Mouse (Mus musculus) small intestine, adult 2 months (tissue): ENCODE data around the gene Gm14548. TPM values are rescaled to one million over a fixed set of nuclear protein-coding genes. Genes with fewer than 3 reads are reported as not detected.
"Not testable (repeated sequence)": the region's sequence is repeated elsewhere in the genome, so short reads cannot be mapped to it uniquely, and the experiment has no call there.

Experiments used
- H3K27ac ChIP-seq: fragments of 200-500 bp; 2 replicates; pipeline ENCODE4 v1.5.1; 2012; ENCODE audit warnings: low read depth, low read length, control low read depth, inconsistent platforms; ENCODE audit not compliant: insufficient read depth
- H3K27me3 ChIP-seq: fragments of 200-500 bp; 2 replicates; pipeline ENCODE4 v1.6.1; 2012; ENCODE audit warnings: mild to moderate bottlenecking, moderate library complexity, low read length, inconsistent platforms; ENCODE audit not compliant: control insufficient read depth, insufficient read depth
- H3K36me3 ChIP-seq: fragments of 200-500 bp; 2 replicates; pipeline ENCODE4 v1.6.1; 2012; ENCODE audit warnings: mild to moderate bottlenecking, low read length, control low read depth, inconsistent platforms; ENCODE audit not compliant: control insufficient read depth, insufficient read depth
- H3K4me1 ChIP-seq: fragments of 200-500 bp; 2 replicates; pipeline ENCODE4 v1.6.1; 2012; ENCODE audit warnings: low read length, inconsistent platforms, mixed read lengths; ENCODE audit not compliant: control insufficient read depth, insufficient read depth, insufficient read length
- H3K4me3 ChIP-seq: fragments of 200-500 bp; 2 replicates; pipeline ENCODE4 v1.5.1; 2012; ENCODE audit warnings: low read depth, mild to moderate bottlenecking, control low read depth, inconsistent platforms, low read length, moderate library complexity
- CTCF ChIP-seq: fragments of 200-500 bp; IDR thresholded peaks from 2 replicates; pipeline ENCODE4 v1.5.1; 2012; ENCODE audit warnings: low read depth, mild to moderate bottlenecking, control low read depth, inconsistent platforms, low read length, moderate library complexity, mixed read lengths; ENCODE audit not compliant: insufficient replicate concordance, insufficient read length; ENCODE audit errors: extremely low read depth
- POLR2A ChIP-seq: fragments of 200-500 bp; IDR thresholded peaks from 2 replicates; pipeline ENCODE4 v1.6.1; 2012; ENCODE audit warnings: low read depth, mild to moderate bottlenecking, control low read depth, inconsistent platforms, low read length, moderate library complexity
- whole genome bisulfite sequencing: fragments of 180-500 bp; shearing (Covaris S2); methylation state at CpG from one replicate; pipeline ENCODE4 v1.1.7; 2018; 5-methylcytosine and 5-hydroxymethylcytosine counted together
- polyA plus RNA-seq: library from polyadenylated mRNA; depleted of rRNA; stranded (reverse); fragments of >200 nt; gene quantifications from 2 replicates; pipeline ENCODE4 v1.2.3, GENCODE M21; 2012; rRNA removed

The Gm14548 gene
- polyA plus RNA-seq: 0.11 and 0.57 TPM in 2 replicates

GRCm38 (mm10) chr7:3898036-3898590, at the start of gene Gm14548:
Gene Gm14548, minus strand, starts transcription at chr7:3898120.
- not testable (repeated sequence) for H3K4me1 ChIP-seq, H3K27ac ChIP-seq, H3K4me3 ChIP-seq, H3K36me3 ChIP-seq, H3K27me3 ChIP-seq
- 45% methylated on average over 3 of the region's 3 CpGs for WGBS

DNA sequence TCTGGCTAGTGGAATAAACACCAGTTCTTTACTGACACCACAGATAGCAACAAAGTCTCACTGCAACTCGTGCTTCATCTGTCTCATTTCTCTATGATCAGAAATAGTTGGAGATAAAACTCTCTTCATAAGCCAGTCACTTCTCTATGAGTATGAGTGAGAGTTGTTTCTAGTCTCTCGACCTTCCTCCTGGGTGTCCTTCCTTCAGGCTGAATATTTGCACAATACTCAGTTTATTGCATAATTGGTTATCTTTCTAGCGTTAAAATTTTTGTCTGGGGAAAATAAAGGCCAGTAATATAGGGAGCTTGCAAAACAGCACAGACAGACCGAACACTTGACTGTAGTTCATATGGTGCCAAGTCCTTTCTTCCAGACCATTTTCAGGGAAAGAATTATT, 48.2 kb upstream of the Gm14548 start:
- 56% methylated on average over 4 of the region's 4 CpGs for WGBS
- Histone ChIP-seq H3K4me1 (no peaks in the 10 kb centered on the region), H3K4me3 (no peak overlapping the region), H3K27me3 (no peaks in the 10 kb centered on the region), H3K27ac (no peak overlapping the region), H3K36me3 (no peaks in the 10 kb centered on the region)
- TF ChIP-seq POLR2A (no peak), CTCF (no peak)

GRCm38 (mm10) chr7:3940915-3941314, 43.0 kb upstream of the Gm14548 start:
- 69% methylated on average over 3 of the region's 3 CpGs for WGBS
- Histone ChIP-seq H3K27me3 (no peaks in the 10 kb centered on the region), H3K36me3 (no peaks in the 10 kb centered on the region), H3K4me3 (no peak overlapping the region), H3K27ac (no peak overlapping the region), H3K4me1 (no peaks in the 10 kb centered on the region)
- TF ChIP-seq POLR2A (no peak), CTCF (no peak)

DNA sequence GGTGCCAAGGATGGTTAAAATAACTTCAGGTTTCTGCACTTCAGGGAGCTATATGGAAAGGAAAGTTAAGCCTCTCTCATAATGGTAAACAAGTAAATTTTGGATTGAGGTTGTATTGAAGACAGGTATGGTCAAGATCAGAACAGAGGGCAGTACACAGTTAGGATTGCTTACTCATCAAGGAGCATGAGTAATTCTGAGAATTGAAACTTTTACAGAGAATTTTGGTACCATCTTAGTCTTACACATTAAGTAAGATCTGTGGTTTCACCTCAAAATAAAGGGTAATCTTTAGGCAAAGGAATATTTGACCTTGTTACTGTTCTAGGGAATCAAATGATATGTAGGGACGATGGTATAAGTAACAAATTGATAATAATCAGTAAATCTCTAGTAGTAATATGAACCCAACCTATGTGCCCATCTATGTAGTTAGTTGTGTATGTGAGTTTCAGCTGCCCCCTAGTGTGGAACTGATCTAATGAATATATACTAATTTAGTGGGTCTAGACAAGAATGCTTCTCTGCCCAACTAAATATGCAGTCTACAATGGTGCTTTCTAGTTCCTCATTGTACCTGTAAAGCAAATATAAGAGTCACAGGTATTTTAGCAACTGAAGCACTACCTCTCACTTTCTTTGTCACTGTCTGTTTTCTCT, 42.1 kb upstream of the Gm14548 start:
- Histone ChIP-seq H3K4me1 (no peaks in the 10 kb centered on the region), H3K27me3 (no peaks in the 10 kb centered on the region), H3K36me3 (no peaks in the 10 kb centered on the region), H3K27ac (no peak overlapping the region), H3K4me3 (no peak overlapping the region)
- WGBS: 53% methylated on average over 1 of the region's 1 CpGs
- TF ChIP-seq POLR2A (no peak), CTCF (no peak)

DNA sequence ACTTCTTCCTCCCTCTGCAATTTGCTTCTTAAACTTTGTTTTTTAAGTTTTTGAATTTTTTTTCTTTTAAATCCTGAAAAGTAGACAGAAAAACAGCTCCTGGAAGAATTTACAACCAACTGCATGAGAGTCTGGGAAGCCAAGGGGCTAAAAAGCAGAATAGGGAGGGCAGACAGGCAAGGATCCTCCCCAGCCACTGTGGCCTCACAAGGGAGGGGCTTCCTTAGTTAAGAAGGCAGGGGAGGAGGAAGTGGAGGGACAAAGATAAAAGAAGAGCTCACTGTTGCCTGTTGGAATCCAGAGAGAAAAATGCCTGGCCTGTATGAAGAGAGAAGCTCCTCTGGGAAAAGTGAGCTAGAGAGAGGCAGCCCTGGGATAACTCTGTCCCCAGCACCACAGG, 37.6 kb upstream of the Gm14548 start:
- H3K27me3 ChIP-seq, H3K27ac ChIP-seq, H3K4me1 ChIP-seq, H3K36me3 ChIP-seq, H3K4me3 ChIP-seq: not testable (repeated sequence)

DNA sequence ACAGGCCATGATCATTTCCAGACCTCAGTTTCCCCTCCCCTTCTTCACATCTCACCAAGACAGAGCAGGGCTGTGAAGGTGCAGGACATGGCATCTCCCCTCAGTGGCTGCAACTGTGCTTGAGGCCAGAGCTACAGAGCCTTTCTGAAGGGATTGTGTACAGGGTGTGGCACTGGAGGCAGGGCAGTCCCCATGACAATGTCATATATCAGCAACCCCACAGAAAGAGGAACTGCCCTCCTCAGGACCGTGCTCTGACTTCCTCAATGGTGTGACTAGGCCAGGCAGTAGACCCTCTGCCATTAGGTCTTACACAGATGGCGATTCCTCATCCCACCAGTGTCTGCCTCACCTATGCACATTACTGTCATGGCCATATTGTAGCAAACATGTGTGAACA, 17.5 kb upstream of the Gm14548 start, which contains the start of gene Lilra6:
Gene Lilra6 (minus strand): TSS at position 117 of the 400 bp plus-strand sequence.
- 64% methylated on average over 2 of the region's 2 CpGs for WGBS
- H3K4me3 ChIP-seq, H3K36me3 ChIP-seq, H3K4me1 ChIP-seq, H3K27me3 ChIP-seq, H3K27ac ChIP-seq: not testable (repeated sequence)

- H3K4me3 ChIP-seq: no peak overlapping the region
- no peak overlapping the region for H3K27ac ChIP-seq
- no peak for TF ChIP-seq POLR2A
- TF ChIP-seq CTCF: no peak
- no peaks in the 10 kb centered on the region for H3K27me3 ChIP-seq
- no peaks in the 10 kb centered on the region for H3K36me3 ChIP-seq
- no peaks in the 10 kb centered on the region for H3K4me1 ChIP-seq
- 16% methylated on average over 1 of the region's 1 CpGs for WGBS
Observed at GRCm38 (mm10) chr7:3903704-3904103, 5.8 kb upstream of the Gm14548 start.

DNA sequence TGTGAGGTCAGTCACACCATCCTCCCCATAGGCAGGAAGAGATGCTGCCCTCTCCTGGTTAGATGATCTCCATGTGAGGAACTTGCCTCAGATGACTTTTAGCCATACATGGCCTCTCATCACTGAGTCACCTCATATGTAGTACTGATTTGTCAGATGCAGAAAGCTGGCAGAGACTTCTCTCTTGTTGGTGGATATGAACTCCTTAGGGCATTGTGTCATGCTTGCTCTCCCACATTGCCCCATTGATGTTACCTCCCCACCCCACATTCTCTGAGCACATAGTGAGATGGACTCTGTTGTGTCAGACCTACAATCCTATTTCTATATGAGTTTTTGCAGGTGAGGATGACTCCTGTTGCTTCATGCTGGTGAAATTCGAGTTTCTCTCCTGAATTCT, 22.9 kb downstream of the Gm14548 start:
- H3K27me3 ChIP-seq, H3K36me3 ChIP-seq, H3K27ac ChIP-seq, H3K4me3 ChIP-seq, H3K4me1 ChIP-seq: not testable (repeated sequence)
- no CpG with 5 or more reads among the region's 1 CpGs for WGBS

DNA sequence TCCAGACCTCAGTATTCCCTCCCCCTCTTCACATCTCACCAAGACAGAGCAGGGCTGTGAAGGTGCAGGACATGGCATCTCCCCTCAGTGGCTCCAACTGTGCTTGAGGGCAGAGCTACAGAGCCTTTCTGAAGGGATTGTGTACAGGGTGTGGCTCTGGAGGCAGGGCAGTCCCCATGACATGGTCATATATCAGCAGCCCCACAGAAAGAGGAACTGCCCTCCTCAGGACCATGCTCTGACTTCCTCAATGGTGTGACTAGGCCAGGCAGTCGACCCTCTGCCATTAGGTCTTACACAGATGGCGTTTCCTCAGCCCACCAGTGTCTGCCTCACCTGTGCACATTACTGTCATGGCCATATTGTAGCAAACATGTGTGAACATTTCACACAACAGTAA, 53.0 kb downstream of the Gm14548 start, which contains the start of gene Pira2:
Gene Pira2 (minus strand): TSS at position 101 of the 400 bp plus-strand sequence.
- not testable (repeated sequence) for H3K4me1 ChIP-seq, H3K27me3 ChIP-seq, H3K4me3 ChIP-seq, H3K27ac ChIP-seq, H3K36me3 ChIP-seq
- WGBS: no CpG with 5 or more reads among the region's 2 CpGs

GRCm38 (mm10) chr7:3837854-3838253, 60.1 kb downstream of the Gm14548 start:
- H3K27ac ChIP-seq, H3K4me3 ChIP-seq, H3K27me3 ChIP-seq, H3K4me1 ChIP-seq, H3K36me3 ChIP-seq: not testable (repeated sequence)
- WGBS: no CpG with 5 or more reads among the region's 1 CpGs
